Mouse (Mus musculus): Measurements from ENCODE around the gene Lnx2. TPM values are rescaled to one million over a fixed set of nuclear protein-coding genes. Genes with fewer than 3 reads are reported as not detected.

Lnx2 gene
- polyA plus RNA-seq, 1 experiment from 2014 or later: 9.9 TPM

DNA sequence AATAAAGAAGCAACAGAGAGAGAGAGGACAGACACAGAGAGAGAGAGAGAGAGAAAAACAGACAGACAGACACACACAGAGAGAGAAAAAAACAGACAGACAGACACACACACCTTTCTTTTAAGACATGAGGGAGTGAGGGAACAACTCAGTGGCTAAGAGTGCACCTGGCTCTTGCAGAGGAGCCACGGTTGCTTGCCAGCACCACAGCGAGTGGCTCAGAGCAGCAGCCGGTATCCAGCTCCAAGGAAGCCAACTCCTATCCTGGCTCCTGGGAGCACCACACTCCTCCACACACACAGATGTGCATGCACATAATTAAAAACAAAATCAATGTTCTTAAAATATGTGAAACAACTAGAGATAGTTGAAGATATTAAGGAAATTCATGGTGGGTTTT is 30.9 kb upstream of the Lnx2 start:
- ATAC-seq (replicated peaks; ENCODE audit: low FRiP score): no peak
- no peak overlapping the region for H3K4me2 ChIP-seq (ENCODE audit: low read depth, low read length, severe bottlenecking)
- DNase-seq (ENCODE audit: low spot score): no peak
- 96% methylated on average over 3 of the region's 3 CpGs for WGBS
- no peaks in the 10 kb centered on the region for H3K9me3 ChIP-seq (ENCODE audit: control insufficient read depth, low read length)
- H3K27me3 ChIP-seq (ENCODE audit: control insufficient read depth, insufficient read depth, low read length): no peaks in the 10 kb centered on the region
- no peak overlapping the region for H3K9ac ChIP-seq (ENCODE audit: low read length)
- H3K27ac ChIP-seq (ENCODE audit: low read depth, low read length): no peak overlapping the region
- H3K4me1 ChIP-seq (replicated peaks; ENCODE audit: control insufficient read depth, insufficient read depth, low read length): no peaks in the 10 kb centered on the region
- H3K4me3 ChIP-seq (ENCODE audit: low read depth, low read length): no peak overlapping the region
- no peaks in the 10 kb centered on the region; the same call in 1 of the 2 replicates for H3K36me3 ChIP-seq (ENCODE audit: control insufficient read depth, insufficient read depth, low read length)

GRCm38 (mm10) chr5:147102295-147102694 is 25.9 kb upstream of the Lnx2 start:
- 93% methylated on average over 6 of the region's 6 CpGs for WGBS
- ATAC-seq (replicated peaks; ENCODE audit: low FRiP score) (no peak), DNase-seq (ENCODE audit: low spot score) (no peak)
- H3K36me3 ChIP-seq (ENCODE audit: control insufficient read depth, insufficient read depth, low read length): no peaks in the 10 kb centered on the region; the same call in 1 of the 2 replicates
- no peaks in the 10 kb centered on the region for H3K9me3 ChIP-seq (ENCODE audit: control insufficient read depth, low read length)
- no peak overlapping the region for H3K27ac ChIP-seq (ENCODE audit: low read depth, low read length)
- H3K27me3 ChIP-seq (ENCODE audit: control insufficient read depth, insufficient read depth, low read length): no peaks in the 10 kb centered on the region
- H3K9ac ChIP-seq (ENCODE audit: low read length): no peak overlapping the region
- H3K4me3 ChIP-seq (ENCODE audit: low read depth, low read length): no peak overlapping the region
- no peaks in the 10 kb centered on the region for H3K4me1 ChIP-seq (replicated peaks; ENCODE audit: control insufficient read depth, insufficient read depth, low read length)
- no peak overlapping the region for H3K4me2 ChIP-seq (ENCODE audit: low read depth, low read length, severe bottlenecking)

DNA sequence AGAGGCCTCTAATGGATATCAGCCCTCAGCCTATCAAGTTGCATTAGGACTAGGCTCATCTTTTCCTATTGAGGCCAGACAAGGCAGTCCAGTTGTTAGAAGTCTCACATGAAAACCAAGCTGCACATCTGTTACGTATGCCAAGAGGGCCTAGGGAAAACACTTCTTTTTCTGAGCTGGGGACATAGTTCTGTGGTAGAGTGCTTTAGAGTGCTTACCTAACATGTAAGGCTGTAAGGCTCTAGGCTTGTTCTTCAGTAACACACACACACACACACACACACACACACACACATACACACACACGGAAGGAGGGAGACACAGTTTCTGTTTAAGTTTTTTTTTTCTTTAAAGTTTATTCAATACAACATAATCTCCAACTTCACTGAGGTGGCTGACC is 23.8 kb upstream of the Lnx2 start:
- no peak for DNase-seq (ENCODE audit: low spot score)
- WGBS: 73% methylated on average over 2 of the region's 2 CpGs

DNA sequence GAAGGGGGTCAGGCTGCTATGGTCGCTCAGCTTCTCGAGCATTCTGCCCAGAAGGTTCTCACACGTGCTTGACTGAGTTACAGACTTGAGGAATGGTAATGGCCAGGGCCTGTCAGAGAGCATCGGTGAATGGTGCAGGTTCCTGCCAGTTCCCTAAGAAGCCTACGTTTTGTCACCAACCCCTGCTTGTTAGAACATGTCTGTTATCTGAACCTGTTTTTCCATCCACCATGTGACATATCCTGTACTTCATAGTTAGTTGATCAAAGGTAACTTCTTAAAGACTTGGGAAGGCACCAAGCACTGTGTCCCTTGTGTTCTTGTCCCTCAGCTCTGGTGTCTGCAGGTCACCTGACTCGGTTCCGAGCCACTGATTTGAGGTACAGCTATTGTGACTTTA is 22.3 kb upstream of the Lnx2 start:
- Histone ChIP-seq H3K27me3 (ENCODE audit: control insufficient read depth, insufficient read depth, low read length) (no peaks in the 10 kb centered on the region), H3K4me2 (ENCODE audit: low read depth, low read length, severe bottlenecking) (no peak overlapping the region), H3K4me1 (replicated peaks; ENCODE audit: control insufficient read depth, insufficient read depth, low read length) (no peaks in the 10 kb centered on the region), H3K4me3 (ENCODE audit: low read depth, low read length) (no peak overlapping the region), H3K36me3 (ENCODE audit: control insufficient read depth, insufficient read depth, low read length) (no peaks in the 10 kb centered on the region), H3K9me3 (ENCODE audit: control insufficient read depth, low read length) (no peaks in the 10 kb centered on the region), H3K27ac (ENCODE audit: low read depth, low read length) (no peak overlapping the region), H3K9ac (ENCODE audit: low read length) (no peak overlapping the region)
- 91% methylated on average over 7 of the region's 7 CpGs for WGBS
- DNase-seq (ENCODE audit: low spot score): no peak
- ATAC-seq (replicated peaks; ENCODE audit: low FRiP score): no peak

More for the DNA sequence above, 23.8 kb upstream of the Lnx2 start:
- ATAC-seq (replicated peaks; ENCODE audit: low FRiP score): no peak
- H3K9me3 ChIP-seq (ENCODE audit: control insufficient read depth, low read length): no peaks in the 10 kb centered on the region
- no peaks in the 10 kb centered on the region for H3K27me3 ChIP-seq (ENCODE audit: control insufficient read depth, insufficient read depth, low read length)
- H3K36me3 ChIP-seq (ENCODE audit: control insufficient read depth, insufficient read depth, low read length): no peaks in the 10 kb centered on the region; the same call in 1 of the 2 replicates
- no peak overlapping the region for H3K4me3 ChIP-seq (ENCODE audit: low read depth, low read length)
- H3K4me2 ChIP-seq (ENCODE audit: low read depth, low read length, severe bottlenecking): no peak overlapping the region
- no peaks in the 10 kb centered on the region for H3K4me1 ChIP-seq (replicated peaks; ENCODE audit: control insufficient read depth, insufficient read depth, low read length)
- no peak overlapping the region for H3K27ac ChIP-seq (ENCODE audit: low read depth, low read length)
- H3K9ac ChIP-seq (ENCODE audit: low read length): no peak overlapping the region

GRCm38 (mm10) chr5:147096586-147096985 is 20.2 kb upstream of the Lnx2 start:
- 95% methylated on average over 4 of the region's 4 CpGs for WGBS
- no peaks in the 10 kb centered on the region for H3K4me1 ChIP-seq (replicated peaks; ENCODE audit: control insufficient read depth, insufficient read depth, low read length)
- ATAC-seq (replicated peaks; ENCODE audit: low FRiP score) (no peak), DNase-seq (ENCODE audit: low spot score) (no peak)
- H3K4me3 ChIP-seq (ENCODE audit: low read depth, low read length): no peak overlapping the region
- H3K36me3 ChIP-seq (ENCODE audit: control insufficient read depth, insufficient read depth, low read length): no peaks in the 10 kb centered on the region
- no peaks in the 10 kb centered on the region for H3K9me3 ChIP-seq (ENCODE audit: control insufficient read depth, low read length)
- no peak overlapping the region for H3K9ac ChIP-seq (ENCODE audit: low read length)
- no peak overlapping the region for H3K4me2 ChIP-seq (ENCODE audit: low read depth, low read length, severe bottlenecking)
- no peak overlapping the region for H3K27ac ChIP-seq (ENCODE audit: low read depth, low read length)
- H3K27me3 ChIP-seq (ENCODE audit: control insufficient read depth, insufficient read depth, low read length): no peaks in the 10 kb centered on the region

- no peak for ATAC-seq (replicated peaks; ENCODE audit: low FRiP score)
- WGBS: 92% methylated on average over 6 of the region's 6 CpGs
Measured at GRCm38 (mm10) chr5:147094296-147094695, 17.9 kb upstream of the Lnx2 start.

DNA sequence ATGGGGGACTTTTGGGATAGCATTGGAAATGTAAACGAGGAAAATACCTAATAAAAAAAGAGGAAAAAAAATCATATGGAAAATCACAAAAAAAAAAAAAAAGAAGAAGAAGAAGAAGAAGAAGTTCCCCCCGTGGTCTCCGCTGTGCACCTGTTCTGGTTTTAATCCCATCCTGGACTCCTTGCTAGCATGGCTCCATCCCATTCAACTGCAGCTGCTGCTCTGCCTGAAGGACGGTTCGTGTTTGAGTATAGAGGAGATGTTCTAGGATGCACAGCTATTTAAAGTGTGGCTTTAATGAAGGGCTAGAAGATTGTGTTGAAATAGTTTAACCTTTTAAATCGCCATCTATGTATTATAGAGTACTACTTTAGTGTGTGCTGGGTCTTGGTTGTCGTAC is 16.1 kb upstream of the Lnx2 start:
- ATAC-seq (replicated peaks; ENCODE audit: low FRiP score) (no peak), DNase-seq (ENCODE audit: low spot score) (no peak)
- Histone ChIP-seq H3K27ac (ENCODE audit: low read depth, low read length) (no peak overlapping the region), H3K4me1 (replicated peaks; ENCODE audit: control insufficient read depth, insufficient read depth, low read length) (no peaks in the 10 kb centered on the region), H3K36me3 (ENCODE audit: control insufficient read depth, insufficient read depth, low read length) (no peaks in the 10 kb centered on the region), H3K4me2 (ENCODE audit: low read depth, low read length, severe bottlenecking) (no peak overlapping the region), H3K4me3 (ENCODE audit: low read depth, low read length) (no peak overlapping the region), H3K9me3 (ENCODE audit: control insufficient read depth, low read length) (no peaks in the 10 kb centered on the region), H3K27me3 (ENCODE audit: control insufficient read depth, insufficient read depth, low read length) (no peaks in the 10 kb centered on the region), H3K9ac (ENCODE audit: low read length) (no peak overlapping the region)
- WGBS: 94% methylated on average over 7 of the region's 7 CpGs

More at GRCm38 (mm10) chr5:147094296-147094695, 17.9 kb upstream of the Lnx2 start:
- H3K27ac ChIP-seq (ENCODE audit: low read depth, low read length): no peak overlapping the region
- no peaks in the 10 kb centered on the region for H3K36me3 ChIP-seq (ENCODE audit: control insufficient read depth, insufficient read depth, low read length)
- H3K9ac ChIP-seq (ENCODE audit: low read length): no peak overlapping the region
- no peaks in the 10 kb centered on the region for H3K27me3 ChIP-seq (ENCODE audit: control insufficient read depth, insufficient read depth, low read length)
- no peaks in the 10 kb centered on the region for H3K4me1 ChIP-seq (replicated peaks; ENCODE audit: control insufficient read depth, insufficient read depth, low read length)
- no peak overlapping the region for H3K4me2 ChIP-seq (ENCODE audit: low read depth, low read length, severe bottlenecking)
- no peak for DNase-seq (ENCODE audit: low spot score)
- H3K9me3 ChIP-seq (ENCODE audit: control insufficient read depth, low read length): no peaks in the 10 kb centered on the region
- no peak overlapping the region for H3K4me3 ChIP-seq (ENCODE audit: low read depth, low read length)

- Histone ChIP-seq H3K27me3 (ENCODE audit: control insufficient read depth, insufficient read depth, low read length) (no peaks in the 10 kb centered on the region), H3K4me3 (ENCODE audit: low read depth, low read length) (no peak overlapping the region), H3K36me3 (ENCODE audit: control insufficient read depth, insufficient read depth, low read length) (no peaks in the 10 kb centered on the region), H3K9ac (ENCODE audit: low read length) (no peak overlapping the region), H3K4me2 (ENCODE audit: low read depth, low read length, severe bottlenecking) (no peak overlapping the region), H3K9me3 (ENCODE audit: control insufficient read depth, low read length) (no peaks in the 10 kb centered on the region), H3K27ac (ENCODE audit: low read depth, low read length) (no peak overlapping the region), H3K4me1 (replicated peaks; ENCODE audit: control insufficient read depth, insufficient read depth, low read length) (no peaks in the 10 kb centered on the region)
- no peak for ATAC-seq (replicated peaks; ENCODE audit: low FRiP score)
- WGBS: 89% methylated on average over 11 of the region's 11 CpGs
- no peak for DNase-seq (ENCODE audit: low spot score)
Measured at GRCm38 (mm10) chr5:147090256-147090963, 14.0 kb upstream of the Lnx2 start.

- ATAC-seq (replicated peaks; ENCODE audit: low FRiP score) (no peak), DNase-seq (ENCODE audit: low spot score) (no peak)
- Histone ChIP-seq H3K36me3 (ENCODE audit: control insufficient read depth, insufficient read depth, low read length) (no peaks in the 10 kb centered on the region), H3K4me1 (replicated peaks; ENCODE audit: control insufficient read depth, insufficient read depth, low read length) (no peaks in the 10 kb centered on the region), H3K27me3 (ENCODE audit: control insufficient read depth, insufficient read depth, low read length) (no peaks in the 10 kb centered on the region), H3K9me3 (ENCODE audit: control insufficient read depth, low read length) (no peaks in the 10 kb centered on the region), H3K27ac (ENCODE audit: low read depth, low read length) (no peak overlapping the region), H3K4me2 (ENCODE audit: low read depth, low read length, severe bottlenecking) (no peak overlapping the region), H3K4me3 (ENCODE audit: low read depth, low read length) (no peak overlapping the region), H3K9ac (ENCODE audit: low read length) (no peak overlapping the region)
- 95% methylated on average over 3 of the region's 3 CpGs for WGBS
Measured at GRCm38 (mm10) chr5:147089836-147090235, 13.4 kb upstream of the Lnx2 start.

All from forebrain, embryonic 11.5 days (tissue).